Mouse (Mus musculus) left cerebral cortex, postnatal 4 days (tissue): ENCODE results near the gene Tlx2. TPM values are rescaled to one million over a fixed set of nuclear protein-coding genes. Genes with fewer than 3 reads are reported as not detected.

Source experiments
- DNase-seq: peaks from one replicate; pipeline ENCODE4 v3.0.0-alpha.2; 2022
- intact Hi-C: fragments of 180-260 bp; cut with DNase I; formaldehyde crosslinking; loops from one replicate; pipeline ENCODE4 v1.15.1; 2025
- total RNA-seq, 2 experiments: library from RNA; stranded (reverse); gene quantifications; 2 replicates each; pipeline ENCODE4 v1.2.3; 2021

Gene Tlx2
- not detected for total RNA-seq

GRCm38 (mm10) chr6:83070247-83070310 is at the start of gene Tlx2:
Tlx2 (minus strand) TSS chr6:83070293.
- intact Hi-C loops: no loop called here
- no peak for DNase-seq

GRCm38 (mm10) chr6:83119734-83120051 is 49.6 kb upstream of the Tlx2 start:
- intact Hi-C loops: loop anchor here (5.0 kb wide), 1 partner anchor 38 kb away; the partner anchor contains the start of genes 1700003E16Rik and Wdr54
- DNase-seq: no peak

GRCm38 (mm10) chr6:83118825-83119733 is 49.0 kb upstream of the Tlx2 start:
- intact Hi-C loops: loop anchor here (5.0 kb wide), 1 partner anchor 38 kb away; the partner anchor contains the start of genes 1700003E16Rik and Wdr54

GRCm38 (mm10) chr6:83118369-83118768 is 48.3 kb upstream of the Tlx2 start:
- intact Hi-C loops: loop anchor here (5.0 kb wide), 1 partner anchor 39 kb away; the partner anchor contains the start of genes 1700003E16Rik and Wdr54
- no peak for DNase-seq

More at GRCm38 (mm10) chr6:83118825-83119733, 49.0 kb upstream of the Tlx2 start:
- DNase-seq: no peak

GRCm38 (mm10) chr6:83117616-83118015 is 47.5 kb upstream of the Tlx2 start:
- no peak for DNase-seq
- intact Hi-C loops: loop anchor here (5.0 kb wide), 1 partner anchor 40 kb away; the partner anchor contains the start of genes 1700003E16Rik and Wdr54

- intact Hi-C loops: loop anchor here (5.0 kb wide), 1 partner anchor 40 kb away; the partner anchor contains the start of genes 1700003E16Rik and Wdr54
- DNase-seq: no peak
These were observed 47.0 kb upstream of the Tlx2 start for GRCm38 (mm10) chr6:83117165-83117438.

- intact Hi-C loops: loop anchor here (5.0 kb wide), 1 partner anchor 41 kb away; the partner anchor contains the start of genes 1700003E16Rik and Wdr54
- no peak for DNase-seq
These were observed 46.5 kb upstream of the Tlx2 start for GRCm38 (mm10) chr6:83116373-83117164.

- DNase-seq: no peak
- intact Hi-C loops: loop anchor here (5.0 kb wide), 1 partner anchor 41 kb away; the partner anchor contains the start of genes 1700003E16Rik and Wdr54
These were observed 45.7 kb upstream of the Tlx2 start for GRCm38 (mm10) chr6:83115682-83116372.

GRCm38 (mm10) chr6:83115011-83115671 is 45.0 kb upstream of the Tlx2 start, which contains the start of gene Mogs:
Mogs (plus strand) TSS chr6:83115496.
- intact Hi-C loops: loop anchor here (5.0 kb wide), 1 partner anchor 42 kb away; the partner anchor contains the start of genes 1700003E16Rik and Wdr54
- DNase-seq: peak; percentile 94

- DNase-seq: no peak
- intact Hi-C loops: no loop called here
These were observed 41.5 kb upstream of the Tlx2 start for GRCm38 (mm10) chr6:83111510-83112136.

GRCm38 (mm10) chr6:83108762-83109668 is 38.9 kb upstream of the Tlx2 start, which contains the start of gene Mrpl53:
Mrpl53 (plus strand) TSS chr6:83109040.
- intact Hi-C loops: no loop called here
- peak; percentile 85 for DNase-seq

- intact Hi-C loops: no loop called here
- peak; percentile 87 for DNase-seq
These were observed 37.7 kb upstream of the Tlx2 start for GRCm38 (mm10) chr6:83107566-83108400.

- intact Hi-C loops: loop anchor here (5.0 kb wide), 1 partner anchor 107 kb away; no protein-coding TSS in a partner anchor
- no peak for DNase-seq
These were observed 34.1 kb upstream of the Tlx2 start for GRCm38 (mm10) chr6:83104158-83104557.

GRCm38 (mm10) chr6:83103130-83103650 is 33.1 kb upstream of the Tlx2 start:
- no peak for DNase-seq
- intact Hi-C loops: loop anchor here (5.0 kb wide), 1 partner anchor 106 kb away; no protein-coding TSS in a partner anchor

- intact Hi-C loops: loop anchor here (5.0 kb wide), 1 partner anchor 105 kb away; no protein-coding TSS in a partner anchor
- DNase-seq: peak; percentile 58
These were observed 31.8 kb upstream of the Tlx2 start for GRCm38 (mm10) chr6:83101688-83102556.

GRCm38 (mm10) chr6:83101316-83101687 is 31.2 kb upstream of the Tlx2 start, which contains the start of the genes Ccdc142 and Gm42688:
Ccdc142 (plus strand) TSS chr6:83101601.
Gm42688 (plus strand) TSS chr6:83101617.
- peak; percentile 88 for DNase-seq
- intact Hi-C loops: loop anchor here (5.0 kb wide), 1 partner anchor 104 kb away; no protein-coding TSS in a partner anchor
